Mouse (Mus musculus) hindbrain, postnatal 0 days (tissue): ENCODE measurements around the gene Fbxl5. TPM values are rescaled to one million over a fixed set of nuclear protein-coding genes. Genes with fewer than 3 reads are reported as not detected.

Experiments
- ATAC-seq: fragments of 200-750 bp; cut with Nextera tagmentation; 2 replicates; pipeline ENCODE4 v1.8.0; 2017; ENCODE audit warnings: mild to moderate bottlenecking, moderate TSS enrichment, moderate library complexity
- DNase-seq: peaks from one replicate; pipeline ENCODE4 v3.0.0-alpha.2; 2015; ENCODE audit warnings: low spot score
- H3K27ac ChIP-seq: fragments of 300-500 bp; sonication (generic); 2 replicates; pipeline ENCODE4 v1.5.1; 2014; ENCODE audit warnings: mild to moderate bottlenecking
- H3K27me3 ChIP-seq: fragments of 300-500 bp; sonication (generic); 2 replicates; pipeline ENCODE4 v1.6.1; 2014; ENCODE audit warnings: low read length, mixed read lengths; ENCODE audit not compliant: insufficient read depth
- H3K36me3 ChIP-seq: fragments of 300-500 bp; sonication (generic); 2 replicates; pipeline ENCODE4 v1.6.1; 2014; ENCODE audit warnings: low read length, mixed read lengths; ENCODE audit not compliant: insufficient read depth
- H3K4me1 ChIP-seq: fragments of 300-500 bp; sonication (generic); 2 replicates; pipeline ENCODE4 v1.6.1; 2014; ENCODE audit warnings: antibody characterized with exemption, low read length, mixed read lengths; ENCODE audit not compliant: insufficient read depth
- H3K4me2 ChIP-seq: fragments of 300-500 bp; sonication (generic); 2 replicates; pipeline ENCODE4 v1.6.1; 2014; ENCODE audit warnings: low read depth, mild to moderate bottlenecking, low read length, moderate library complexity, mixed read lengths
- H3K4me3 ChIP-seq: fragments of 300-500 bp; sonication (generic); 2 replicates; pipeline ENCODE4 v1.5.1; 2014; ENCODE audit warnings: low read length
- H3K9ac ChIP-seq: fragments of 300-500 bp; sonication (generic); replicated peaks from 2 replicates; pipeline ENCODE4 v1.6.1; 2014; ENCODE audit warnings: mild to moderate bottlenecking, low read length, moderate library complexity, mixed read lengths
- H3K9me3 ChIP-seq: fragments of 300-500 bp; sonication (generic); 2 replicates; pipeline ENCODE4 v1.6.1; 2016; ENCODE audit warnings: low read length, mixed read lengths
- CTCF ChIP-seq: IDR thresholded peaks from 2 replicates; pipeline ENCODE4 v1.5.1; 2016; ENCODE audit warnings: antibody characterized with exemption, control low read depth, low read depth
- WGBS: fragments of 180-500 bp; shearing (Covaris S2); extraction: QIAGEN DNeasy Blood & Tissue Kit; methylation state at CpG from one replicate; pipeline ENCODE4 v1.1.7; 2014; 5-methylcytosine and 5-hydroxymethylcytosine counted together
- polyA plus RNA-seq: library from polyadenylated mRNA; unstranded; fragments of >200 nt; fragmentation: Nextera tagmentation; extraction: Ambion mirVana; gene quantifications from 2 replicates; pipeline ENCODE4 v1.2.1, GENCODE M21; 2015
- total RNA-seq: library from RNA; depleted of rRNA; stranded (reverse); fragments of >200 nt; gene quantifications from 2 replicates; pipeline ENCODE4 v1.2.3, GENCODE M21; 2014; rRNA removed

Gene Fbxl5
- total and polyA plus RNA-seq, 2 experiments from 2014 or later, result 74.7 to 88.1 TPM

- TF ChIP-seq CTCF, result no peak
- Histone ChIP-seq H3K27ac (no peak overlapping the region), H3K4me1 (no peaks in the 10 kb centered on the region), H3K4me2 (no peak overlapping the region), H3K9me3 (no peaks in the 10 kb centered on the region), H3K36me3 (peaks cover 9% of the 10 kb centered on the region; the same call in 1 of the 2 replicates), H3K27me3 (no peaks in the 10 kb centered on the region), H3K9ac (no peak overlapping the region), H3K4me3 (no peak overlapping the region)
- ATAC-seq (no peak), DNase-seq (peak; percentile 6)
- WGBS, result 67% methylated on average over 3 of the region's 3 CpGs
Observed at GRCm38 (mm10) chr5:43697133-43697532, 124.3 kb downstream of the Fbxl5 start.

Other genes starting within 250 kb of the Fbxl5 start
- gene Cc2d2a, start 159.3 kb downstream of the Fbxl5 start, total RNA-seq, result 5.6 and 6.6 TPM in 2 replicates
- 5.1 and 7.6 TPM in 2 replicates for gene Cc2d2a, start 159.3 kb downstream of the Fbxl5 start, polyA plus RNA-seq
- gene Bst1, start 2.8 kb downstream of the Fbxl5 start, total RNA-seq, result 0.11 TPM in 1 of 2 replicates, not detected in the other
- 0.15 TPM in 1 of 2 replicates, not detected in the other for gene Bst1, start 2.8 kb downstream of the Fbxl5 start, polyA plus RNA-seq
- 3.5 and 4.7 TPM in 2 replicates for gene Cd38, start 46.9 kb upstream of the Fbxl5 start, total RNA-seq
- gene Cd38, start 46.9 kb upstream of the Fbxl5 start, polyA plus RNA-seq, result 3.9 and 4.0 TPM in 2 replicates
- gene Gm7879, start 91.5 kb upstream of the Fbxl5 start, total RNA-seq, result 0.61 TPM in 1 of 2 replicates, not detected in the other
- 0.30 TPM in 1 of 2 replicates, not detected in the other for gene Gm7879, start 91.5 kb upstream of the Fbxl5 start, polyA plus RNA-seq
- gene Fgfbp1, start 160.1 kb upstream of the Fbxl5 start, total RNA-seq, result 7.4 TPM in 2 replicates
- gene Fgfbp1, start 160.1 kb upstream of the Fbxl5 start, polyA plus RNA-seq, result 20.1 and 22.1 TPM in 2 replicates